Mouse (Mus musculus) urinary bladder, adult 2 months (tissue): Measurements from ENCODE around the gene Rbm3. TPM values are rescaled to one million over a fixed set of nuclear protein-coding genes. Genes with fewer than 3 reads are reported as not detected.
"Not testable (repeated sequence)": the region's sequence is repeated elsewhere in the genome, so short reads cannot be mapped to it uniquely, and the experiment has no call there.

Experiments
- DNase-seq: peaks from one replicate; pipeline ENCODE4 v3.0.0; 2022; ENCODE audit warnings: low spot score
- polyA plus RNA-seq: library from polyadenylated mRNA; depleted of rRNA; stranded (reverse); fragments of >200 nt; gene quantifications from 2 replicates; pipeline ENCODE4 v1.2.3, GENCODE M21; 2012; rRNA removed

Rbm3 gene
- polyA plus RNA-seq, 1 experiment = 318 TPM

GRCm38 (mm10) chrX:8131393-8131792 is 14.3 kb downstream of the Rbm3 start:
- no peak for DNase-seq

GRCm38 (mm10) chrX:8125235-8125634 is 20.4 kb downstream of the Rbm3 start:
- no peak for DNase-seq

- DNase-seq = no peak
These were observed 21.7 kb downstream of the Rbm3 start for GRCm38 (mm10) chrX:8123821-8124470.

- no peak for DNase-seq
These were observed 28.4 kb downstream of the Rbm3 start for GRCm38 (mm10) chrX:8117264-8117663.

- DNase-seq = no peak
These were observed 30.4 kb downstream of the Rbm3 start for GRCm38 (mm10) chrX:8115275-8115674.

- DNase-seq = no peak
These were observed 40.7 kb downstream of the Rbm3 start for GRCm38 (mm10) chrX:8105019-8105418.

GRCm38 (mm10) chrX:8102213-8102668 is 43.4 kb downstream of the Rbm3 start:
- no peak for DNase-seq

- no peak for DNase-seq
These were observed 44.7 kb downstream of the Rbm3 start for GRCm38 (mm10) chrX:8101017-8101416.

GRCm38 (mm10) chrX:8099435-8099834 is 46.2 kb downstream of the Rbm3 start:
- DNase-seq = no peak

- peak; percentile 77 for DNase-seq
These were observed 48.9 kb downstream of the Rbm3 start for GRCm38 (mm10) chrX:8096787-8097242.

GRCm38 (mm10) chrX:8096068-8096786 is 49.5 kb downstream of the Rbm3 start:
- not testable (repeated sequence) for DNase-seq

- DNase-seq = no peak
These were observed 50.1 kb downstream of the Rbm3 start for GRCm38 (mm10) chrX:8095546-8095945.

GRCm38 (mm10) chrX:8090954-8091347 is 54.7 kb downstream of the Rbm3 start:
- not testable (repeated sequence) for DNase-seq

- DNase-seq = no peak
These were observed 55.2 kb downstream of the Rbm3 start, which contains the start of gene Was for GRCm38 (mm10) chrX:8090346-8090953. Was (minus strand) TSS chrX:8090498.

GRCm38 (mm10) chrX:8089746-8090145 is 55.9 kb downstream of the Rbm3 start:
- no peak for DNase-seq

Other genes starting within 250 kb of the Rbm3 start
- gene Pqbp1, start 246.6 kb downstream of the Rbm3 start, polyA plus RNA-seq = 84.2 and 90.7 TPM in 2 replicates
- gene Timm17b, start 246.5 kb downstream of the Rbm3 start, polyA plus RNA-seq = 22.2 and 23.7 TPM in 2 replicates
- not detected in 2 replicates for gene Gm10491, start 238.0 kb downstream of the Rbm3 start, polyA plus RNA-seq
- not detected in 2 replicates for gene Gm10490, start 236.3 kb downstream of the Rbm3 start, polyA plus RNA-seq
- 0.51 and 0.66 TPM in 2 replicates for gene Pcsk1n, start 226.1 kb downstream of the Rbm3 start, polyA plus RNA-seq
- not detected in 2 replicates for gene Eras, start 217.3 kb downstream of the Rbm3 start, polyA plus RNA-seq
- gene Hdac6, start 198.0 kb downstream of the Rbm3 start, polyA plus RNA-seq = 20.9 and 22.0 TPM in 2 replicates
- gene Gata1, start 167.8 kb downstream of the Rbm3 start, polyA plus RNA-seq = 0.18 and 0.26 TPM in 2 replicates
- not detected in 2 replicates for gene Glod5, start 127.4 kb downstream of the Rbm3 start, polyA plus RNA-seq
- gene Suv39h1, start 71.1 kb downstream of the Rbm3 start, polyA plus RNA-seq = 11.8 and 13.0 TPM in 2 replicates
- gene Was, start 55.4 kb downstream of the Rbm3 start, polyA plus RNA-seq = 3.8 and 3.9 TPM in 2 replicates
- gene Wdr13, start 13.0 kb downstream of the Rbm3 start, polyA plus RNA-seq = 73.3 and 77.8 TPM in 2 replicates
- 11.2 and 11.7 TPM in 2 replicates for gene Tbc1d25, start 30.3 kb upstream of the Rbm3 start, polyA plus RNA-seq
- 30.5 and 33.0 TPM in 2 replicates for gene Ebp, start 47.6 kb upstream of the Rbm3 start, polyA plus RNA-seq
- 40.1 and 41.2 TPM in 2 replicates for gene Porcn, start 60.6 kb upstream of the Rbm3 start, polyA plus RNA-seq
- 23.1 and 24.2 TPM in 2 replicates for gene Ftsj1, start 106.5 kb upstream of the Rbm3 start, polyA plus RNA-seq
- gene Slc38a5, start 125.3 kb upstream of the Rbm3 start, polyA plus RNA-seq = 2.1 and 2.9 TPM in 2 replicates
- gene Ssxb10, start 181.5 kb upstream of the Rbm3 start, polyA plus RNA-seq = not detected in 2 replicates
- gene Ssxb9, start 221.1 kb upstream of the Rbm3 start, polyA plus RNA-seq = not detected in 2 replicates